Mouse (Mus musculus): ENCODE measurements at regions not wholly inside any gene's neighbourhood (a gene's known extent, or its start where the extent isn't known, plus 50 kb on each side); places are given as distances from the start of the nearest gene placed in this dataset.
"Not testable (repeated sequence)": the region's sequence is repeated elsewhere in the genome, so short reads cannot be mapped to it uniquely, and the experiment has no call there.

- Histone ChIP-seq H3K36me3 (replicated peaks) (no peaks in the 10 kb centered on the region), H3K4me1 (no peaks in the 10 kb centered on the region), H3K4me3 (no peak overlapping the region), H3K27ac (replicated peaks) (no peak overlapping the region), H3K9me3 (no peaks in the 10 kb centered on the region), H3K27me3 (replicated peaks; ENCODE audit: low read depth, poor library complexity, severe bottlenecking) (no peaks in the 10 kb centered on the region)
- WGBS = 74% methylated on average over 1 of the region's 1 CpGs
- DNase-seq (ENCODE audit: low spot score) = no peak
These were observed 1149.0 kb downstream of the 9330182O14Rik start for GRCm38 (mm10) chr15:41283199-41283598.

- Histone ChIP-seq H3K4me1 (no peaks in the 10 kb centered on the region), H3K27me3 (replicated peaks; ENCODE audit: low read depth, poor library complexity, severe bottlenecking) (no peaks in the 10 kb centered on the region), H3K36me3 (replicated peaks) (no peaks in the 10 kb centered on the region), H3K9me3 (no peaks in the 10 kb centered on the region), H3K4me3 (no peak overlapping the region), H3K27ac (replicated peaks) (no peak overlapping the region)
- no peak for DNase-seq (ENCODE audit: low spot score)
- 83% methylated on average over 5 of the region's 5 CpGs for WGBS
These were observed 1152.7 kb downstream of the 9330182O14Rik start for GRCm38 (mm10) chr15:41286809-41287413.

- no peak for DNase-seq (ENCODE audit: low spot score)
- Histone ChIP-seq H3K36me3 (replicated peaks) (no peaks in the 10 kb centered on the region), H3K27me3 (replicated peaks; ENCODE audit: low read depth, poor library complexity, severe bottlenecking) (no peaks in the 10 kb centered on the region), H3K9me3 (no peaks in the 10 kb centered on the region), H3K4me1 (no peaks in the 10 kb centered on the region), H3K4me3 (no peak overlapping the region), H3K27ac (replicated peaks) (no peak overlapping the region)
- 63% methylated on average over 4 of the region's 4 CpGs for WGBS
These were observed 1163.3 kb downstream of the 9330182O14Rik start for GRCm38 (mm10) chr15:41297419-41297818.

- WGBS = 89% methylated on average over 1 of the region's 1 CpGs
These were observed 1172.5 kb downstream of the 9330182O14Rik start for GRCm38 (mm10) chr15:41306638-41307037.

GRCm38 (mm10) chr15:41311728-41312320 is 1177.7 kb downstream of the 9330182O14Rik start:
- H3K4me1 ChIP-seq = no peaks in the 10 kb centered on the region
- no peak overlapping the region for H3K27ac ChIP-seq (replicated peaks)
- no peaks in the 10 kb centered on the region for H3K27me3 ChIP-seq (replicated peaks; ENCODE audit: low read depth, poor library complexity, severe bottlenecking)
- no peak for DNase-seq (ENCODE audit: low spot score)
- WGBS = 76% methylated on average over 5 of the region's 5 CpGs
- no peaks in the 10 kb centered on the region for H3K9me3 ChIP-seq
- no peak overlapping the region for H3K4me3 ChIP-seq
- no peaks in the 10 kb centered on the region for H3K36me3 ChIP-seq (replicated peaks)

More at GRCm38 (mm10) chr15:41306638-41307037, 1172.5 kb downstream of the 9330182O14Rik start:
- Histone ChIP-seq H3K9me3 (no peaks in the 10 kb centered on the region), H3K36me3 (replicated peaks) (no peaks in the 10 kb centered on the region), H3K4me3 (no peak overlapping the region), H3K27me3 (replicated peaks; ENCODE audit: low read depth, poor library complexity, severe bottlenecking) (no peaks in the 10 kb centered on the region), H3K27ac (replicated peaks) (no peak overlapping the region), H3K4me1 (no peaks in the 10 kb centered on the region)
- DNase-seq (ENCODE audit: low spot score) = no peak

GRCm38 (mm10) chr15:41314916-41315315 is 1180.8 kb downstream of the 9330182O14Rik start:
- no peak for DNase-seq (ENCODE audit: low spot score)
- no peaks in the 10 kb centered on the region for H3K36me3 ChIP-seq (replicated peaks)
- 86% methylated on average over 4 of the region's 4 CpGs for WGBS
- H3K4me3 ChIP-seq = no peak overlapping the region
- H3K9me3 ChIP-seq = no peaks in the 10 kb centered on the region
- H3K27ac ChIP-seq (replicated peaks) = no peak overlapping the region
- H3K27me3 ChIP-seq (replicated peaks; ENCODE audit: low read depth, poor library complexity, severe bottlenecking) = no peaks in the 10 kb centered on the region
- no peaks in the 10 kb centered on the region for H3K4me1 ChIP-seq

GRCm38 (mm10) chr15:41325633-41326252 is 1191.6 kb downstream of the 9330182O14Rik start:
- no peak overlapping the region for H3K4me3 ChIP-seq
- 28% methylated on average over 7 of the region's 7 CpGs for WGBS
- H3K27ac ChIP-seq (replicated peaks) = no peak overlapping the region
- no peaks in the 10 kb centered on the region for H3K36me3 ChIP-seq (replicated peaks)
- H3K27me3 ChIP-seq (replicated peaks; ENCODE audit: low read depth, poor library complexity, severe bottlenecking) = no peaks in the 10 kb centered on the region
- no peaks in the 10 kb centered on the region for H3K9me3 ChIP-seq
- no peaks in the 10 kb centered on the region for H3K4me1 ChIP-seq
- peak; percentile 25 for DNase-seq (ENCODE audit: low spot score)

GRCm38 (mm10) chr15:41329286-41329685 is 1195.1 kb downstream of the 9330182O14Rik start:
- Histone ChIP-seq H3K4me3 (no peak overlapping the region), H3K36me3 (replicated peaks) (no peaks in the 10 kb centered on the region), H3K4me1 (no peaks in the 10 kb centered on the region), H3K27ac (replicated peaks) (no peak overlapping the region), H3K27me3 (replicated peaks; ENCODE audit: low read depth, poor library complexity, severe bottlenecking) (no peaks in the 10 kb centered on the region), H3K9me3 (no peaks in the 10 kb centered on the region)
- DNase-seq (ENCODE audit: low spot score) = no peak
- WGBS = 88% methylated on average over 2 of the region's 2 CpGs

GRCm38 (mm10) chr15:41330085-41330484 is 1195.9 kb downstream of the 9330182O14Rik start:
- H3K9me3 ChIP-seq = no peaks in the 10 kb centered on the region
- no peak overlapping the region for H3K27ac ChIP-seq (replicated peaks)
- no peak overlapping the region for H3K4me3 ChIP-seq
- WGBS = 59% methylated on average over 2 of the region's 2 CpGs
- no peaks in the 10 kb centered on the region for H3K36me3 ChIP-seq (replicated peaks)
- no peak for DNase-seq (ENCODE audit: low spot score)
- no peaks in the 10 kb centered on the region for H3K27me3 ChIP-seq (replicated peaks; ENCODE audit: low read depth, poor library complexity, severe bottlenecking)
- H3K4me1 ChIP-seq = no peaks in the 10 kb centered on the region

- Histone ChIP-seq H3K4me1 (no peaks in the 10 kb centered on the region), H3K36me3 (replicated peaks) (no peaks in the 10 kb centered on the region), H3K4me3 (no peak overlapping the region), H3K27me3 (replicated peaks; ENCODE audit: low read depth, poor library complexity, severe bottlenecking) (no peaks in the 10 kb centered on the region), H3K27ac (replicated peaks) (no peak overlapping the region), H3K9me3 (no peaks in the 10 kb centered on the region)
- whole genome bisulfite sequencing = 90% methylated on average over 1 of the region's 1 CpGs
- no peak for DNase-seq (ENCODE audit: low spot score)
These were observed 1198.3 kb downstream of the 9330182O14Rik start for GRCm38 (mm10) chr15:41332451-41332850.

GRCm38 (mm10) chr15:41333165-41333564 is 1199.0 kb downstream of the 9330182O14Rik start:
- H3K27me3 ChIP-seq (replicated peaks; ENCODE audit: low read depth, poor library complexity, severe bottlenecking) = no peaks in the 10 kb centered on the region
- no peak overlapping the region for H3K27ac ChIP-seq (replicated peaks)
- 88% methylated on average over 3 of the region's 3 CpGs for whole genome bisulfite sequencing
- H3K36me3 ChIP-seq (replicated peaks) = no peaks in the 10 kb centered on the region
- no peaks in the 10 kb centered on the region for H3K4me1 ChIP-seq
- DNase-seq (ENCODE audit: low spot score) = no peak
- no peak overlapping the region for H3K4me3 ChIP-seq
- no peaks in the 10 kb centered on the region for H3K9me3 ChIP-seq

- DNase-seq (ENCODE audit: low spot score); H3K36me3 ChIP-seq (replicated peaks); H3K27me3 ChIP-seq (replicated peaks; ENCODE audit: low read depth, poor library complexity, severe bottlenecking); H3K27ac ChIP-seq (replicated peaks); H3K4me3 ChIP-seq; H3K9me3 ChIP-seq; H3K4me1 ChIP-seq: not testable (repeated sequence)
- 89% methylated on average over 2 of the region's 2 CpGs for WGBS
These were observed 1206.5 kb downstream of the 9330182O14Rik start for GRCm38 (mm10) chr15:41340621-41341020.

GRCm38 (mm10) chr15:41345554-41345953 is 1211.4 kb downstream of the 9330182O14Rik start:
- 90% methylated on average over 2 of the region's 2 CpGs for WGBS
- peaks cover 3% of the 10 kb centered on the region for H3K9me3 ChIP-seq
- no peaks in the 10 kb centered on the region for H3K27me3 ChIP-seq (replicated peaks; ENCODE audit: low read depth, poor library complexity, severe bottlenecking)
- H3K4me1 ChIP-seq = no peaks in the 10 kb centered on the region
- no peak for DNase-seq (ENCODE audit: low spot score)
- no peaks in the 10 kb centered on the region for H3K36me3 ChIP-seq (replicated peaks)
- no peak overlapping the region for H3K4me3 ChIP-seq
- no peak overlapping the region for H3K27ac ChIP-seq (replicated peaks)

All from embryonic facial prominence, embryonic 10.5 days (tissue).